Mouse (Mus musculus) kidney, postnatal 0 days (tissue): ENCODE data around the gene Wdsub1. TPM values are rescaled to one million over a fixed set of nuclear protein-coding genes. Genes with fewer than 3 reads are reported as not detected.
"Not testable (repeated sequence)": the region's sequence is repeated elsewhere in the genome, so short reads cannot be mapped to it uniquely, and the experiment has no call there.

Experiments used
- ATAC-seq: fragments of 200-750 bp; cut with Nextera tagmentation; replicated peaks from 2 replicates; pipeline ENCODE4 v1.8.0; 2017; ENCODE audit warnings: low read depth, moderate number of reproducible peaks, moderate TSS enrichment, moderate library complexity; ENCODE audit not compliant: low FRiP score
- DNase-seq: peaks from one replicate; pipeline ENCODE4 v3.0.0-alpha.2; 2016; ENCODE audit warnings: low spot score
- H3K27ac ChIP-seq: fragments of 300-500 bp; sonication (generic); 2 replicates; pipeline ENCODE4 v1.5.1; 2014; ENCODE audit warnings: mild to moderate bottlenecking
- H3K27me3 ChIP-seq: fragments of 300-500 bp; sonication (generic); 2 replicates; pipeline ENCODE4 v1.6.1; 2014; ENCODE audit warnings: low read length, mixed read lengths; ENCODE audit not compliant: insufficient read depth
- H3K36me3 ChIP-seq: fragments of 300-500 bp; sonication (generic); 2 replicates; pipeline ENCODE4 v1.6.1; 2014; ENCODE audit warnings: low read length, mixed read lengths; ENCODE audit not compliant: insufficient read depth
- H3K4me1 ChIP-seq: fragments of 300-500 bp; sonication (generic); replicated peaks from 2 replicates; pipeline ENCODE4 v1.6.1; 2014; ENCODE audit warnings: antibody characterized with exemption, low read length, mixed read lengths; ENCODE audit not compliant: insufficient read depth
- H3K4me2 ChIP-seq: fragments of 300-500 bp; sonication (generic); 2 replicates; pipeline ENCODE4 v1.6.1; 2014; ENCODE audit warnings: mild to moderate bottlenecking, low read length, moderate library complexity, mixed read lengths
- H3K4me3 ChIP-seq: fragments of 300-500 bp; sonication (generic); replicated peaks from 2 replicates; pipeline ENCODE4 v1.5.1; 2014; ENCODE audit warnings: low read depth, low read length
- H3K9ac ChIP-seq: fragments of 300-500 bp; sonication (generic); 2 replicates; pipeline ENCODE4 v1.6.1; 2014; ENCODE audit warnings: low read depth, low read length
- H3K9me3 ChIP-seq: fragments of 300-500 bp; sonication (generic); replicated peaks from 2 replicates; pipeline ENCODE4 v1.6.1; 2016; ENCODE audit warnings: low read length, inconsistent platforms, mixed read lengths
- CTCF ChIP-seq: IDR thresholded peaks from 2 replicates; pipeline ENCODE4 v1.5.1; 2016; ENCODE audit warnings: antibody characterized with exemption, low read depth, mild to moderate bottlenecking, moderate library complexity
- WGBS: fragments of 180-500 bp; shearing (Covaris S2); extraction: QIAGEN DNeasy Blood & Tissue Kit; methylation state at CpG from one replicate; pipeline ENCODE4 v1.1.7; 2014; 5-methylcytosine and 5-hydroxymethylcytosine counted together
- polyA plus RNA-seq: library from polyadenylated mRNA; unstranded; fragments of >200 nt; fragmentation: Nextera tagmentation; extraction: Ambion mirVana; gene quantifications from 2 replicates; pipeline ENCODE4 v1.2.1, GENCODE M21; 2015

Gene Wdsub1
- polyA plus RNA-seq, 1 experiment from 2014 or later, result 39.2 TPM

DNA sequence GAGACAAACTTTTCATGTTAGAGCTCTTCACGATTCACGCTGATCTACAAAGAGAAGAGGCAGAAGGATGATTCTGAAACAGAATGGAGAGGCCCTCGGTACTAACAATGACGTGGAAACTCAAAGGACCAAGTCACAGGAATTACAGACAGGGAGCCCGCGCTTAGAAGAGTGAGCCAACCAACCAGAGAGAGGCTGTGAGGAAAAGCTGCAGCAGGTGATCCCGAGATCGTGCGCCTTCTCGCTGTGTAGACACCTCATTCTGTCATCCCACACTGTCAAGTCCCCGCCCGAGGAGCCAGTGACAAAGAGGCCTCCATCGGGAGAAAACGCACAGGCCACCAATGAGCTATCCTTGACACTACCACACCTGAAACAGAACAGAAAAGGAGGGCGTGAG, 5.9 kb downstream of the Wdsub1 start:
- no peak overlapping the region for H3K9ac ChIP-seq
- H3K27me3 ChIP-seq, result no peaks in the 10 kb centered on the region
- no peaks in the 10 kb centered on the region; the same call in 1 of the 2 replicates for H3K4me1 ChIP-seq
- ATAC-seq, result no peak
- no peak for TF ChIP-seq CTCF
- no peak for DNase-seq
- no peaks in the 10 kb centered on the region for H3K9me3 ChIP-seq
- H3K36me3 ChIP-seq, result peaks cover 14% of the 10 kb centered on the region; the same call in 1 of the 2 replicates
- no peak overlapping the region for H3K4me3 ChIP-seq
- 94% methylated on average over 15 of the region's 15 CpGs for WGBS
- H3K27ac ChIP-seq, result no peak overlapping the region
- no peak overlapping the region for H3K4me2 ChIP-seq

- WGBS, result 87% methylated on average over 6 of the region's 6 CpGs
- Histone ChIP-seq H3K4me3 (no peak overlapping the region), H3K36me3 (peaks cover 12% of the 10 kb centered on the region; the same call in 1 of the 2 replicates), H3K27me3 (no peaks in the 10 kb centered on the region), H3K9ac (no peak overlapping the region), H3K4me2 (no peak overlapping the region), H3K4me1 (no peaks in the 10 kb centered on the region), H3K9me3 (no peaks in the 10 kb centered on the region), H3K27ac (no peak overlapping the region)
- no peak for TF ChIP-seq CTCF
- DNase-seq, result no peak
- ATAC-seq, result no peak
These were observed 11.9 kb downstream of the Wdsub1 start for GRCm38 (mm10) chr2:59870526-59870925.

DNA sequence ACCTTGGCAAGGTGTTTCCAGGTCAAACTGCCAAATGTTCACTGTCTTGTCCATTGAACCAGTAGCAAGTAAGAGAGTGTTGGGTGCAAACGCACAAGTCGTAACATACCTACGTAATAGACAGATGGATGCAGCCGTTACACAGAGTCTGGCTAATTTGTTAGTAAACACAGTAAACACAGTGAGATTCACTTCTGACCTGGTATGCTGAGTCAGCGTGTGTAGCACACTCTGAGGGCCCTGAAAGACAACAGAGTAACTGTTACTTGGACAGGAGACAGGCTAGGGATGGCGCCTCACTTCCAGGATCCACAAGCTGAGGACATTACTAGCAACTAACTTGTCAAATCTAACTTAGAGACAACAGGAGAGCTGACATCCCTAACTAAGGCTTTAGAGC, 19.8 kb downstream of the Wdsub1 start:
- Histone ChIP-seq H3K4me1 (no peaks in the 10 kb centered on the region), H3K9ac (no peak overlapping the region), H3K27ac (no peak overlapping the region), H3K9me3 (no peaks in the 10 kb centered on the region), H3K4me3 (no peak overlapping the region), H3K27me3 (no peaks in the 10 kb centered on the region), H3K4me2 (no peak overlapping the region), H3K36me3 (peaks cover 12% of the 10 kb centered on the region; the same call in 1 of the 2 replicates)
- TF ChIP-seq CTCF, result no peak
- 90% methylated on average over 6 of the region's 6 CpGs for WGBS
- ATAC-seq (no peak), DNase-seq (no peak)

DNA sequence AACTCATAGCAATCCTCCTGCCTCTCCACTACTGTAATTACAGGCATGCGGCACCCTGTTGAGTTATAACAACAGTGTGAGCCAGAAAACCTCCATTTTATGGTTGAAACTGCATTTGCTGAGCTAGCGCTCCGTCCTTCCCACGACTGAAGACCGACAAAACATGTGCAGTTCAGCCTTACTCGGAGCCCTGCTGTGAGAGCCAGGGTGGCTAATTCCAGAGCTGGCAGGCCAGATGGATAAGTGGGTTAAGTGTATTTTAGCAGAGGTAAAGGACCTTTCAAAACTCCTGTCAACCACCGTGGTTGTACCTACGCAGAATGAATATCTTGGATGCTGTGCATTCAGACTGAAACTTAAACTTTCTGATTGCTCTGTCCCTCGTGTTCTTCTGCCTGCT, 28.0 kb downstream of the Wdsub1 start:
- ATAC-seq (no peak), DNase-seq (no peak)
- 85% methylated on average over 9 of the region's 9 CpGs for WGBS
- peaks cover 11% of the 10 kb centered on the region; the same call in 1 of the 2 replicates for H3K36me3 ChIP-seq
- no peaks in the 10 kb centered on the region for H3K9me3 ChIP-seq
- no peak overlapping the region for H3K27ac ChIP-seq
- no peak overlapping the region for H3K4me2 ChIP-seq
- H3K4me1 ChIP-seq, result no peaks in the 10 kb centered on the region
- H3K4me3 ChIP-seq, result no peak overlapping the region
- H3K27me3 ChIP-seq, result no peaks in the 10 kb centered on the region
- H3K9ac ChIP-seq, result no peak overlapping the region
- no peak for TF ChIP-seq CTCF

DNA sequence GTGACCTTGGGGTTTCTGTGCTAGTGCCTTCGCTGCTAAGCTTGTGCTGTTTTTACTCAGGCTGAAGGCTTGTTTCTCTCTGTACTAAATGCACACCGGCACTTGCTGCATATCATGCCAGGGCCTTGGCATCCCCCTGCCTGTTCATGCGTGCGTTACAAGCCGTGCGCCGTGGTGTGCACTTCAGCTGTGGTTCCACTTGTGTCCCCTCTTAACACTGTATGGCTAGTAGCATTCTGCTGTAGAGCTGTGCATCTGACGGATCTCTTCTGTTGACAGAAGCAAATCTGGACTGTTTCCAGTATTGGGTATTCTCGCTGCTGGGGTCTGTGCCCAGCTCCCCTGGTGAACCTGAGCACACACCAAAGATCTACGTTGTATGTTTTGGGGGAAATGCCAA, 28.8 kb downstream of the Wdsub1 start:
- TF ChIP-seq CTCF, result no peak
- peaks cover 5% of the 10 kb centered on the region; the same call in 1 of the 2 replicates for H3K36me3 ChIP-seq
- H3K4me2 ChIP-seq, result no peak overlapping the region
- no peak overlapping the region for H3K27ac ChIP-seq
- H3K4me1 ChIP-seq, result no peaks in the 10 kb centered on the region
- ATAC-seq, result no peak
- no peak overlapping the region for H3K9ac ChIP-seq
- DNase-seq, result no peak
- no peaks in the 10 kb centered on the region for H3K27me3 ChIP-seq
- H3K4me3 ChIP-seq, result no peak overlapping the region
- 89% methylated on average over 10 of the region's 10 CpGs for WGBS
- no peaks in the 10 kb centered on the region for H3K9me3 ChIP-seq

DNA sequence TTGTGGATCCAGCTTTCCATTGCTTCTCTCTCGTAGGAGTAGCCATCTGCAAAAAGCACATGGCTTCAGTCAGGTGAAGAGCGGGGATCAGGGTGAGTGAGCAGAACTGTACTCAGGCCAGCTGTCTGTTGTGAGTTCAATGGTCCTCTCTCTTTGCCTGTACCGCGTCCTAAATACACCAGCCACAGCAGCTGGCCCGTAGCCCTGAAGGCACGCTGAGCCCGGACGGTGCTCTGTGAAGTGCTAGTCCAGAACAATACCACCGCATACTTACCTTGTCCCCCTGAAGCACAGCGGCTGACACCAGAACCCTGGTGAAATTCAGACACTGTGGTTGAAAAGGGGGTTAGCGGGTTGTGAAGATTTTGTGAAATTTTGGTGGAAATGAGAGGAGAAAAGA, 29.5 kb downstream of the Wdsub1 start:
- H3K36me3 ChIP-seq, result 0 out of 2 replicates have a peak, but pooled peaks cover 3% of the 10 kb centered on the region
- no peaks in the 10 kb centered on the region for H3K27me3 ChIP-seq
- H3K9me3 ChIP-seq, result no peaks in the 10 kb centered on the region
- no peak overlapping the region for H3K4me2 ChIP-seq
- ATAC-seq (no peak), DNase-seq (no peak)
- no peak overlapping the region for H3K4me3 ChIP-seq
- no peaks in the 10 kb centered on the region for H3K4me1 ChIP-seq
- H3K27ac ChIP-seq, result no peak overlapping the region
- no peak for TF ChIP-seq CTCF
- WGBS, result 83% methylated on average over 11 of the region's 11 CpGs
- no peak overlapping the region for H3K9ac ChIP-seq

DNA sequence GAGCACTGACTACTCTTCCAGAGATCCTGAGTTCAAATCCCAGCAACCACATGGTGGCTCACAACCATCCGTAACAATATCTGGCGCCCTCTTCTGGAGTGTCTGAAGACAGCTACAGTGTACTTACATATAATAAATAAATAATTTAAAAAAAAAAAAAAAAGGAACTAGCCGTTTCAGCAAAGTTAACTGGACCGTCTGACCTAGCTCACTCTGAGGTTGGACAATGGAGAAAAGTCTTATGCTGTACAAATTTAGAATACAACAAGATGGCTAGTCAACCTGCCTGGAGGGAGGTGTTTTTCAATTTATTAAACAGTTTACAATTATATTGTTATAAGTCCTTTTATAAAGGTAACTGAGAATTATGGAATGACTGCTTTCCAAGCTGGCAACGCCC, 30.5 kb downstream of the Wdsub1 start:
- H3K36me3 ChIP-seq, H3K4me1 ChIP-seq, H3K9me3 ChIP-seq, H3K4me3 ChIP-seq, H3K27ac ChIP-seq, DNase-seq, H3K4me2 ChIP-seq, ATAC-seq, H3K27me3 ChIP-seq, H3K9ac ChIP-seq: not testable (repeated sequence)
- TF ChIP-seq CTCF, result 0 out of 2 replicates have a peak, but pooled peaks have one; percentile 17
- WGBS, result 82% methylated on average over 3 of the region's 5 CpGs
